Mouse (Mus musculus) c-Kit-positive CD71-negative TER-119-negative erythroid progenitor cells, embryonic 14.5 days (primary cell): ENCODE measurements around the gene Acer3.
"Not testable (repeated sequence)": the region's sequence is repeated elsewhere in the genome, so short reads cannot be mapped to it uniquely, and the experiment has no call there.

Source experiments
- DNase-seq: peaks from one replicate; pipeline ENCODE4 v3.0.0-alpha.2; 2013; ENCODE audit warnings: low read depth

Acer3 gene

DNA sequence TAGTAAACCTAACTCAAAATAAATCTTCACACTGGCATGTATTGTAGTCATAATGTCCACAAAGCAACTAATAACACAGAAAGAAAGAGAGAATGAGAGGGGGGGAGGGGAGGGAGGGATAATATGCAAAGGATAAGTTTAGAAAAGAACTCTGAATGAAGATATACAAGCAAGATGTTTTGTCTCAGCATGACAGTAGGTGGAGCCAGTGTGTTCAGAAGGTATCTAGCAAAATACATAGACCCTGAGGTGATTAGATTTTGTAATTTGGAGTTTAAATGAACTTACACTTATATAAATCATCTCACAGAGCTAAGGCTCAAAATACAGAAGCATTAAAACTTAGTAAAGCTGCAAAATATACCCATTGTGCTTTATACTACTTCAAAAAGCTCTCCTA lies 44.7 kb downstream of the Acer3 start:
- DNase-seq, result no peak

GRCm38 (mm10) chr7:98268166-98268565 lies 52.8 kb downstream of the Acer3 start:
- DNase-seq, result not testable (repeated sequence)

- no peak for DNase-seq
These were observed 68.5 kb downstream of the Acer3 start for GRCm38 (mm10) chr7:98252520-98252919.

GRCm38 (mm10) chr7:98236686-98237359 lies 84.2 kb downstream of the Acer3 start:
- DNase-seq, result no peak

DNA sequence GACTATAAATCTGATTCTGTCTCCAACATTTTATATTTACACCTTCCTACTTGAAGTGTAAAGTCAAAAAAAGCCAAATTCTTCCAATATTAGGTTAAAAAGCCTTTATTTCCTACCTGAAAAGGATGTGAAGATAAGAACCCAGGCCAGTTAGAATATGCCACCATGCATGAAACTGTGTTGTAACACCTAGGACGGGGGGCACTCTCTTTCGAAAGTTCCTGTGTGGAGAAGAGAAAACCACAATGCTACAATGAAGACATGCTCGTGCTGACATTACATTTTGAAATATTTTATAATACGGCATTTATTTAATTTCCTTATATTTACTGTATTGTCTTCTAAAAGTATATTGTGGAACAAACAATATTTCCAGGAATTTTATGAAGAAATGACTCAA lies 97.2 kb downstream of the Acer3 start:
- DNase-seq, result no peak

DNA sequence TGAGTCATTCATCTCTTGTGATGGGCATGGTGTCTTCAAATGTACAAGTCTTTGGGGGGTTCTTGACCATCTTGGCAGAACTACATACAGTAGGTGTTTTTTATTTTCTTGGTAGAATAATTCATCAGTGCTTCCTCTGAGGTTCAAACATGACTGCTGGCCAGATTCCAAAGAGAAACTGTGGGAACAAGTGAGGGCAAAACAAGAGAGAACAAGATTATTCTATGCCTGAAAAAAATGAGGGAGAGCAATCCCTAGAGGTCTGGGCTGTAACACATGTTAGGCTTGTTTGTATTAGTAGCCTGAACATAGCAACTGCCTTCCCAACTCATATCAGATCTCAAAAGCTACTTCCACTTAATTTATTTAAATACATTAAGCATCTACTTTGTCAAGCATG lies 104.3 kb downstream of the Acer3 start:
- DNase-seq, result no peak

DNA sequence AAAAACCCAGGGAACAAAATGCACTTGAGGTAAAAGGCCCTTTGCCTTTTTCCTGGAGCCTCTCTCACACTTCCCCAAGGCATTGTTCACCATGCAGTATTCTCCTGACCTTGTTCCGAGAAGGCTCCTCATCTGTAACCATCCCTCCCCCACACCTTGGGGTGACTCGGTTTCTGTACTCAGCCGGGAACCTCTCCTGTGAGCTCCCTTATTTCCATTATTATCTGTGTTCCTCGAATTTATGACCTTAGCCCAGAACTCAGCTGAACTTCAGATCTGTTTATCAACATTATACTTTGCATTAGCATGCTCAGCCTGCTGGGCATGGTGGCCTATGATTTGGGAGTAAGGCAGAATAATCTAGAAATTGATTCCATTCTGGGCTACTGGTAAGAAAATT lies 118.1 kb downstream of the Acer3 start:
- DNase-seq, result no peak

GRCm38 (mm10) chr7:98201493-98202028 lies 119.4 kb downstream of the Acer3 start:
- no peak for DNase-seq

DNA sequence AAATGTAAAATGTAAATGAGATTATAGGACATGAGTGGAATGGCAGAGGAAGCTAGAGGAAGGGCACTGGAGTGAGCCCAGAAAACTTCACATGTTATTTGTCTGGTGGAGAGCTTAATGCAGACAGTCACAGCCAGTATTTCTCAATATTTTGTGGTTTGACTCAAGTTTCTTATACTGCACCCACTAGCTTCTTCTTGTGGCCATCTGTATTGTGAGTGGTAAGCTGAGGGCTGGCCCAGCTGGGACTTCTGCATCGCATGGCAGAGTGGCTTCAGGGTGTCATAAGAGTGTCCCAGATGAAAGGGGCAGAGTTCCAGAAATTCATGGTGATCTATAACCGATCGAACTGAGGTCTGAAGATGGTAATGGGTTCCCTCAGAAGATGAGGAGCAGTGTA lies 120.6 kb downstream of the Acer3 start:
- no peak for DNase-seq

- DNase-seq, result no peak
These were observed 121.6 kb downstream of the Acer3 start, which contains the start of gene B3gnt6 for GRCm38 (mm10) chr7:98199381-98199780. Gene B3gnt6, minus strand, starts transcription at chr7:98199481.

DNA sequence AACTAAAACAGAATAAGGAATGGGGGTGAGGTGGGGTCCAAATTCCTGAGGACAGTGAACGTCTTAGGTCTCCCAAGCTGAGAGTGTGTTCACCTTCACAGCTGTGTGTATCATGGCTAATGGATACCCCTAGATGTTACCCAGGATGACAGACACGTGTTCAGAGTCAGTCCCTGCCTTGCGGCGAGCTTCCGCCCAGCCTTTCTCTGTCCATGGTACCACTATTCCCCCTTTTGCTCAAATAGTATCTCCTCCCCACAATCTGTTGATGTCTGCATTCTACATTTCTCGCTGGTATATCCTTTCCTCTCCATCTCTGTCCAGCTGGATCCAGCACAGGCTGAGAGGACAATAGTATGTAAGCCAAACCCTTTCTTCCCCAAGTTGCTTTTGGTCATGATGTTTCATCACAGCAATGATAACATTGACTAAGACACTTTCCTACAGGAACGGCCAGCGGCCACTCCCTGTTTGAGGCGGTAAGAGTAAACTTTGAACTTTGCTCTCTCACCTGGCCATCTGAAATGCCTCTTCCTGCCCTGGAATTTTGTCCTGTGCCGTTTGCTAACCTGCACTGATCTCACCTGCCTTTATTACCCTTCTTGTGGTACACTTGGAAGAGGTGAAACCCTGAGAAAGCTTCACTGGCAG lies 125.7 kb downstream of the Acer3 start:
- DNase-seq, result no peak

DNA sequence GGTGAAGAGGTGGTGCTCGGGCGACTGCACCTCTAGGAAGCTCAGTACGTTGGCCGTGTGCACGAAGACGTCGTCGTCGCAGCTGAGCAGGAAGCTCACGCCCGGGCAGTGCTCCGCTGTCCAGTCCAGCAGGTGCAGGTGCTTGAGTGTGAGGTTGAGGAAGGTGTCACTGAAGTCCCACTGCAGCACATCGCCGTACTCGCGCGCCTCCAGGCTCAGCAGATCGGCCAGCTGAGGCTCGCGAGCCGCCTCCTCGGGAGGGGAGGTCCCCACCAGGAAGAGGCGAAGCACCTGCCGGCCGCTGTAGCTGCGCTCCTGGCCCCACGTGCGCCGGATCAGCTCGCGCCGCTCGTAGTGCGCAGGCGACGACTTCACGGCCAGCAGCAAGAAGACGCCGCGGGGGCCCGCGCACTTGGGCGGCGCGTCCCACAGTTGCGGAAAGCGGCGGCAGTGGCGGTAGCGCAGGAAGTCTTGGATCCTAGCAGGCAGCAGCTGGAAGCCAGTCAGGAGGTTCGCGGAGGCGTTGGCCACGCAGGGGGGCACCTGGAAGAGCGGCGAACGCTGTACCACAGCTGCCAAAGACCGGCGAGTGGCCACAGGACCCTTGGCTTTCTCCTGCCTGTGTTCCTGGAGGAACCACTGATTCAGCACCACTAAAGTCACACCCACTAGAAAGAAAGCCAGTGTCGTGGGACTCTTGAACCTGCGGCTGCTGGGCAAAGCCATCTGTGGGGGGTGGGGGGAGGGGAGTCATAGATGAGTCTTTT lies 126.8 kb downstream of the Acer3 start:
- DNase-seq, result no peak

- DNase-seq, result no peak
These were observed 127.4 kb downstream of the Acer3 start for GRCm38 (mm10) chr7:98193515-98194025.

GRCm38 (mm10) chr7:98191571-98192250 lies 129.3 kb downstream of the Acer3 start:
- no peak for DNase-seq

GRCm38 (mm10) chr7:98190578-98190977 lies 130.4 kb downstream of the Acer3 start:
- no peak for DNase-seq

DNA sequence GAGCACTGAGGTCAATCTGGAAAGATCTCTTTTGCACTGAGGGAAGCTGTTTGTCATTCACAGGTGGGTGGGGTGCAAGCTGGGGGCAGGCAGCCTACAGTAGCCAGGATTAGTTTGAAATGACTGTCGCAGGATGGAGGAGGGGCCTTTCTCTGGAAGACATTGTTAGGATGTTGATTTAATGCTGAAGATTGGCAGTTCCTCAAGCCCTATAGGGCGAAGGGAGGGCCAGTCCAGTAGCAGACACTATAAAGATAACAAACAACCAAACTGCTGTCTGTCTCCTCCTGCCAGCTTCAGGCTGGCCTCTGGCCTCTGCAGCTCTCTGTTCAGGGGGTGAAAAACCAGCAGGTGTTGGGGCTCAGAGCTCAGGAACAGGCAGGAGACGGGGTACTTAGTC lies 131.3 kb downstream of the Acer3 start:
- DNase-seq, result no peak

- no peak for DNase-seq
These were observed 132.3 kb downstream of the Acer3 start for GRCm38 (mm10) chr7:98188680-98189079.

- DNase-seq, result no peak
These were observed 132.8 kb downstream of the Acer3 start for GRCm38 (mm10) chr7:98188238-98188637.

DNA sequence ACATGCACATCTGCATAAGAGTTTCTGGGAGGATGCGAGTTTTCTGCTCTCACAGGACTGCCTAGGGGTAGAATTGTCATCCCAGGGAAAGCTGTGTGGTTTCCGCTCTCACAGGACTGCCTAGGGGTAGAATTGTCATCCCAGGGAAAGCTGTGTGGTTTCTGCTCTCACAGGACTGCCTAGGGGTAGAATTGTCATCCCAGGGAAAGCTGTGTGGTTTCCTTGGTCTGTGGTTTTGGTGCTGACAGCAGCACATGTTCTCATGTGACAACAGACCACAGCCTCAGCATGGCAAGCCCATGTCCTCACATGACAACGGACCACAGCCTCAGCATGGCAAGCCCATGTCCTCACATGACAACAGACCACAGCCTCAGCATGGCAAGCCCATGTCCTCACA lies 133.7 kb downstream of the Acer3 start:
- DNase-seq, result not testable (repeated sequence)

DNA sequence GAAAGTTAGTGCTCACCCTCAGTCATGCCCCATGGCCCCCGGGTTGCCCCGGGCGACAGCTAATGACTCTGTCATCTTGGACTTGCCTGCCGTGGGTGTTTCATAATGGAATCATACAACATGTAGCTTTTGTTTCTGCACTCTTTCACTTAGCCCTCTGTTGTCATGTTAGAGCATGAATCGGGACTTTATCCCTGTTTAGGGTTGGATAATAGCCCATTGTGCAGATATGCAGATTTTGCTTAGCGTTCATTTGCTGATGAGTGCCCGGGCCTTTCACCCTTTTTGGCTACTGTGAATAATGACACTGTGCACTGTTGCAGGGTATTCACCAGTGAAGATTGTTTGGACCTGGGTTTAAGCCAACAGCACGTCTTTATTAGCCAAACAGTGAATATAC lies 134.4 kb downstream of the Acer3 start:
- no peak for DNase-seq

- no peak for DNase-seq
These were observed 135.7 kb downstream of the Acer3 start for GRCm38 (mm10) chr7:98185326-98185725.
